Mouse (Mus musculus) liver, embryonic 14.5 days (tissue): ENCODE data around the gene Sdccag8.

Experiments
- CTCF ChIP-seq: IDR thresholded peaks from 2 replicates; pipeline ENCODE4 v1.5.1; 2016; ENCODE audit warnings: antibody characterized with exemption, low read depth, control low read depth
- EP300 ChIP-seq: IDR thresholded peaks from 2 replicates; pipeline ENCODE4 v1.6.1; 2016; ENCODE audit warnings: antibody characterized with exemption, low read depth

DNA sequence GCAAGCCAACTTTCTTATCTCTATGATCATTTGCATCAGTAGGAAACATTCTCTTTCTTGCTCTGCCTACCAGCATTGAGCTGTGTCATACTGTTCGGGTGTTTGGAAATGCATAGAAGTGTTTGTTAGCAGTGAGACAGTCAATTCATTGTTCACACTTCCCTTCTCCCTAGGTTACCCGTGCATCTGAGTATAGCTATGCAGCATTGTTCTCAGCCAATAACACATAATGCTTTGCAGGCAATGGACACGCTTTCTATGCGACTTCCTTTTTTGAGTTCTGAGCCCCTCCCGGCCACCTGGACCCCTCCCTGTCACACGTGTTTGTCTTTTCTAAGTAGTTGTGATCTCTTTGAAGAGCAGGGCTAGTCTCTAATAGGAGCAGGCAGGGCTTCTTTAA, 171.8 kb downstream of the Sdccag8 start:
- TF ChIP-seq EP300: no peak
- no peak for TF ChIP-seq CTCF
